Mouse (Mus musculus) G1E (cell line): Measurements from ENCODE around the gene Msh2. TPM values are rescaled to one million over a fixed set of nuclear protein-coding genes. Genes with fewer than 3 reads are reported as not detected.

Experiments used
- ATAC-seq: 2 replicates; pipeline ENCODE4 v1.8.0; 2016; ENCODE audit warnings: mild to moderate bottlenecking; ENCODE audit not compliant: insufficient number of reproducible peaks, poor library complexity, low FRiP score, severe bottlenecking; ENCODE audit errors: extremely low read depth
- DNase-seq: peaks from one replicate; pipeline ENCODE4 v3.0.0; 2012; ENCODE audit warnings: low spot score
- H3K27me3 ChIP-seq: 2 replicates; pipeline ENCODE4 v1.6.1; 2012; ENCODE audit warnings: mild to moderate bottlenecking, low read length, inconsistent platforms; ENCODE audit not compliant: insufficient read depth
- H3K36me3 ChIP-seq: replicated peaks from 2 replicates; pipeline ENCODE3; 2012; ENCODE audit warnings: mild to moderate bottlenecking, inconsistent platforms
- H3K4me1 ChIP-seq: 2 replicates; pipeline ENCODE4 v1.6.1; 2012; ENCODE audit warnings: low read depth, low read length, inconsistent platforms, mixed read lengths; ENCODE audit not compliant: insufficient read depth
- H3K4me3 ChIP-seq: 2 replicates; pipeline ENCODE4 v1.5.1; 2012; ENCODE audit warnings: low read depth, mild to moderate bottlenecking, inconsistent platforms, low read length, moderate library complexity, mixed read lengths
- H3K9me3 ChIP-seq: replicated peaks from 2 replicates; pipeline ENCODE4 v1.6.1; 2012; ENCODE audit warnings: inconsistent platforms
- CTCF ChIP-seq: IDR thresholded peaks from 2 replicates; pipeline ENCODE4 v1.5.1; 2012; ENCODE audit warnings: low read depth, low read length, inconsistent platforms, mixed read lengths
- GATA1 ChIP-seq: IDR thresholded peaks from 2 replicates; pipeline ENCODE4 v1.6.1; 2012; ENCODE audit warnings: borderline replicate concordance, low read length, inconsistent platforms, mixed read lengths
- GATA2 ChIP-seq: IDR thresholded peaks from 2 replicates; pipeline ENCODE4 v1.6.1; 2012; ENCODE audit warnings: low read depth, low read length, inconsistent platforms, borderline replicate concordance
- POLR2AphosphoS5 ChIP-seq: IDR thresholded peaks from 2 replicates; pipeline ENCODE4 v1.6.1; 2012; ENCODE audit warnings: low read depth, low read length, inconsistent platforms; ENCODE audit not compliant: insufficient replicate concordance
- TAL1 ChIP-seq: conservative IDR thresholded peaks from 2 replicates; pipeline ENCODE4 v1.6.1; 2012; ENCODE audit warnings: low read depth, low read length, inconsistent platforms, mixed read lengths
- polyA plus RNA-seq: library from polyadenylated mRNA; stranded (reverse); fragments of >175 nt; gene quantifications from 2 replicates; pipeline ENCODE4 v1.2.3, GENCODE M21; 2012
- total RNA-seq, 2 experiments: library from RNA; stranded (forward) in 1 of 2; stranded (reverse) in 1 of 2; fragments of 200-1000 nt in 1 of 2; fragments of >200 nt in 1 of 2; fragmentation: Nextera tagmentation in 1 of 2; gene quantifications; 2 replicates each; pipeline ENCODE4 v1.2.3; 2014 to 2017

Gene Msh2
- total and polyA plus RNA-seq, 3 experiments = 58.5 to 110 (median 64.9) TPM

GRCm38 (mm10) chr17:87766888-87767287, 94.8 kb downstream of the Msh2 start:
- Histone ChIP-seq H3K27me3 (no peaks in the 10 kb centered on the region), H3K9me3 (peaks cover 14% of the 10 kb centered on the region), H3K4me1 (no peaks in the 10 kb centered on the region), H3K36me3 (no peaks in the 10 kb centered on the region), H3K4me3 (no peak overlapping the region)
- DNase-seq (no peak), ATAC-seq (no peak)
- no peak for TF ChIP-seq GATA1

- H3K36me3 ChIP-seq = no peaks in the 10 kb centered on the region
- DNase-seq (no peak), ATAC-seq (no peak)
- peaks cover 12% of the 10 kb centered on the region for H3K9me3 ChIP-seq
- no peaks in the 10 kb centered on the region for H3K4me1 ChIP-seq
- TF ChIP-seq GATA1 = no peak
- no peak for TF ChIP-seq TAL1
- no peak for TF ChIP-seq GATA2
- TF ChIP-seq POLR2AphosphoS5 = no peak
- no peak for TF ChIP-seq CTCF
- H3K27me3 ChIP-seq = no peaks in the 10 kb centered on the region
- no peak overlapping the region for H3K4me3 ChIP-seq
Measured at GRCm38 (mm10) chr17:87770766-87771165, 98.6 kb downstream of the Msh2 start.

- H3K4me1 ChIP-seq = no peaks in the 10 kb centered on the region
- H3K9me3 ChIP-seq = peaks cover 6% of the 10 kb centered on the region
- H3K36me3 ChIP-seq = no peaks in the 10 kb centered on the region
- ATAC-seq (no peak), DNase-seq (no peak)
- H3K4me3 ChIP-seq = no peak overlapping the region
- no peaks in the 10 kb centered on the region for H3K27me3 ChIP-seq
- no peak for TF ChIP-seq CTCF
- no peak for TF ChIP-seq GATA2
- TF ChIP-seq GATA1 = no peak
- no peak for TF ChIP-seq TAL1
- TF ChIP-seq POLR2AphosphoS5 = no peak
Measured at GRCm38 (mm10) chr17:87773175-87773574, 101.0 kb downstream of the Msh2 start.

Other genes starting within 250 kb of the Msh2 start
- gene Stpg4, start 244.6 kb upstream of the Msh2 start, total RNA-seq (2014; fragmentation: Nextera tagmentation) = not detected in 2 replicates
- gene Stpg4, start 244.6 kb upstream of the Msh2 start, total RNA-seq (2017) = 0.33 and 0.52 TPM in 2 replicates
- gene Stpg4, start 244.6 kb upstream of the Msh2 start, polyA plus RNA-seq = not detected in 2 replicates
- gene Calm2, start 225.4 kb upstream of the Msh2 start, total RNA-seq (2014; fragmentation: Nextera tagmentation) = 314 and 349 TPM in 2 replicates
- gene Calm2, start 225.4 kb upstream of the Msh2 start, total RNA-seq (2017) = 691 and 701 TPM in 2 replicates
- 40.0 and 50.7 TPM in 2 replicates for gene Calm2, start 225.4 kb upstream of the Msh2 start, polyA plus RNA-seq
- gene Epcam, start 36.4 kb upstream of the Msh2 start, total RNA-seq (2014; fragmentation: Nextera tagmentation) = not detected in 2 replicates
- gene Epcam, start 36.4 kb upstream of the Msh2 start, total RNA-seq (2017) = not detected in 2 replicates
- gene Epcam, start 36.4 kb upstream of the Msh2 start, polyA plus RNA-seq = not detected in 2 replicates
- gene Kcnk12, start 125.7 kb downstream of the Msh2 start, total RNA-seq (2014; fragmentation: Nextera tagmentation) = not detected in 2 replicates
- 0.12 TPM in 1 of 2 replicates, not detected in the other for gene Kcnk12, start 125.7 kb downstream of the Msh2 start, total RNA-seq (2017)
- gene Kcnk12, start 125.7 kb downstream of the Msh2 start, polyA plus RNA-seq = not detected in 2 replicates
- gene Rpl36-ps4, start 248.6 kb downstream of the Msh2 start, total RNA-seq (2014; fragmentation: Nextera tagmentation) = not detected in 2 replicates
- not detected in 2 replicates for gene Rpl36-ps4, start 248.6 kb downstream of the Msh2 start, total RNA-seq (2017)
- not detected in 2 replicates for gene Rpl36-ps4, start 248.6 kb downstream of the Msh2 start, polyA plus RNA-seq